Mouse (Mus musculus) embryonic fibroblast, embryonic 13.5 days (primary cell): ENCODE measurements around the gene Dynlt1f.
"Not testable (repeated sequence)": the region's sequence is repeated elsewhere in the genome, so short reads cannot be mapped to it uniquely, and the experiment has no call there.

Experiments
- CTCF ChIP-seq: IDR thresholded peaks from 2 replicates; pipeline ENCODE4 v1.5.1; 2011; ENCODE audit warnings: mild to moderate bottlenecking, control low read depth, low read length, moderate library complexity, borderline replicate concordance; ENCODE audit not compliant: insufficient read depth
- POLR2A ChIP-seq: IDR thresholded peaks from 2 replicates; pipeline ENCODE4 v1.6.1; 2011; ENCODE audit warnings: low read depth, mild to moderate bottlenecking, control low read depth, low read length, moderate library complexity

DNA sequence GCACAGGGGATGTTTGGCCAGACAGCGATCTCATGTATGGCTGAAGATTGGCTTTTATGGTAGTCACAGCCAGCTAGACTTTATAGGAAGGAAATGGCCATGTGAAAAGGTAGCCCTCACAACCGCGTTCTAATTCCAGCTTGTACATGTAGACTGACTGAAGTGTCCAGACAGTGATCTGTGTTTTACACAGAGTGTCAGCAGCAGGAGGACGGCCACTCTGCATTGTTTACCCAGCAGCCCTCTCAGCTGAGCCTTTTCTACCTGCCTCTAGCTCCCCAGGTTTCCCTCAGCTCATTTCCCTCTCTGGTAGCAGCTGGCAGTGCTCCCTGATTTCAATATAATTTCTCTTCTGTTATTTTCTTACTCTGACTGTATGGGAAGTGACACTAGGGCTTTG lies 53.5 kb downstream of the Dynlt1f start:
- not testable (repeated sequence) for TF ChIP-seq POLR2A, CTCF
